Mouse (Mus musculus) spleen, adult 2 months (tissue): ENCODE measurements around the gene Tspan15. TPM values are rescaled to one million over a fixed set of nuclear protein-coding genes. Genes with fewer than 3 reads are reported as not detected.

Experiments used
- DNase-seq, 2 experiments: peaks; one replicate each; pipeline versions ENCODE4 v3.0.0 to v3.0.0-alpha.2; 2012 to 2021; ENCODE audit warnings: low spot score in 2 of 2, low read depth in 1 of 2
- H3K27ac ChIP-seq: fragments of 200-500 bp; 2 replicates; pipeline ENCODE4 v1.5.1; 2012; ENCODE audit warnings: low read length, inconsistent platforms; ENCODE audit not compliant: insufficient read depth
- H3K27me3 ChIP-seq: fragments of 200-500 bp; 2 replicates; pipeline ENCODE4 v1.6.1; 2012; ENCODE audit warnings: mild to moderate bottlenecking, moderate library complexity, low read length, inconsistent platforms; ENCODE audit not compliant: control insufficient read depth, insufficient read depth
- H3K36me3 ChIP-seq: fragments of 200-500 bp; 2 replicates; pipeline ENCODE4 v1.6.1; 2012; ENCODE audit warnings: mild to moderate bottlenecking, low read length, inconsistent platforms; ENCODE audit not compliant: control insufficient read depth, insufficient read depth
- H3K4me1 ChIP-seq: fragments of 200-500 bp; 2 replicates; pipeline ENCODE4 v1.6.1; 2011; ENCODE audit warnings: inconsistent platforms; ENCODE audit not compliant: control insufficient read depth, insufficient read depth, insufficient read length
- H3K4me3 ChIP-seq: fragments of 200-500 bp; 2 replicates; pipeline ENCODE4 v1.5.1; 2011; ENCODE audit warnings: mild to moderate bottlenecking, inconsistent platforms; ENCODE audit not compliant: insufficient read depth, insufficient read length; ENCODE audit errors: extremely low read depth
- CTCF ChIP-seq: fragments of 200-500 bp; IDR thresholded peaks from 2 replicates; pipeline ENCODE4 v1.5.1; 2011; ENCODE audit warnings: mild to moderate bottlenecking, inconsistent platforms; ENCODE audit not compliant: insufficient read depth, insufficient read length, insufficient replicate concordance; ENCODE audit errors: extremely low read depth
- POLR2A ChIP-seq: fragments of 200-500 bp; IDR thresholded peaks from 2 replicates; pipeline ENCODE4 v1.6.1; 2011; ENCODE audit warnings: low read depth, low read length, inconsistent platforms
- WGBS: fragments of 180-500 bp; shearing (Covaris S2); methylation state at CpG from one replicate; pipeline ENCODE4 v1.1.7; 2018; 5-methylcytosine and 5-hydroxymethylcytosine counted together
- polyA plus RNA-seq: library from polyadenylated mRNA; depleted of rRNA; stranded (reverse); fragments of >200 nt; gene quantifications from 2 replicates; pipeline ENCODE4 v1.2.3, GENCODE M21; 2012

Tspan15 gene
- polyA plus RNA-seq, 1 experiment = 39.2 TPM

DNA sequence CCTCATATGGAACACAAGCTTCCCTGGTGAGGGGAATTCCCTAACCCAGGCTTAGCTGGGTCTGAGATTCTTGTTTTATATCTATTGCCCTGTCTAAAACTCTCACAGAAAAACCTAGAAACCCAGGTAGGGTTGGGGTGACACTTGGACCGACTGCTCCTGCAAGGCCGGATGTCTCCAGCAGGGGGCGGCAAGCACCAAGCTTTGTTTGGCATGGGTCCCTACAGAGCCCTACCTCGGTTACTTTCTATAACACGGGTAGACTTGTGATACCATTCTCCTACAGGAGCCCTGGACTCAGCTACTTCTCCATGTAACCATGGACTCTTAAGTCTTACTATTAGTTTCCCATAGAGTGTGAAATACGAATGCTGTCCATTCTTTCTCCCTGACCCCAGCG is 44.2 kb downstream of the Tspan15 start:
- WGBS = 25% methylated on average over 7 of the region's 7 CpGs
- Histone ChIP-seq H3K27ac (no peak overlapping the region), H3K4me1 (peaks cover 4% of the 10 kb centered on the region; the same call in 1 of the 2 replicates), H3K27me3 (no peaks in the 10 kb centered on the region), H3K4me3 (no peak overlapping the region), H3K36me3 (no peaks in the 10 kb centered on the region)
- TF ChIP-seq CTCF (peak; percentile 90), POLR2A (no peak)
- peak; percentile 9 to 78 for DNase-seq

GRCm38 (mm10) chr10:62183053-62183452 is 48.0 kb downstream of the Tspan15 start:
- 4% methylated on average over 10 of the region's 10 CpGs for WGBS
- H3K36me3 ChIP-seq = no peaks in the 10 kb centered on the region
- TF ChIP-seq CTCF (peak; percentile 97), POLR2A (no peak)
- H3K4me1 ChIP-seq = no peaks in the 10 kb centered on the region
- H3K27ac ChIP-seq = no peak overlapping the region
- peak; percentile 73 to 87 for DNase-seq
- H3K27me3 ChIP-seq = no peaks in the 10 kb centered on the region
- H3K4me3 ChIP-seq = no peak overlapping the region

DNA sequence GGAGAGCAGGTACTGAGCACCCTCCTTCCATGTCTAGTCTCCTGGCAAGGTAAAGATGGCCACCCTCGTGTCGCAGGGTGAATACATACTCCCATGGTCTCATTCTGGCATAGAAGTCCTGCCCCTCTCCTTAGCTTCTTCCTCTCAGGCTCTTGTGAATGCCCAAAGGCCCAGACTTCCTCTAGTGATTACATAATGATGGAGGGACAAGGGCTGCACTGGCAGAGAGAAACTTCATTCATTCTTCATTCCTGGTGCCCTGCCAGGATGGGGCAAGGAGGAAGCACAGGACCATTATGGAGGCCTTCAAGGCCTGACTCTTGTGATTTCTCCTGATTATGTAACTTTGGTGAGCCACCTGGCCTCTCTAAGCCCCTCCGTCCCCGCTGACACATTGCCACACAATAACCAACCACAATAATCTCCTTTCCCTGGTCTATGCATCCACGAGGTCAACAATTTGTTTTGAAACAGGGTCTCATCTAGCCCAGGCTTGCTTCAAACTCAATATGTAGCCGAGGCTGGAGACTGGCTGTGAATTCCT is 48.5 kb downstream of the Tspan15 start:
- Histone ChIP-seq H3K4me3 (no peak overlapping the region), H3K36me3 (no peaks in the 10 kb centered on the region), H3K4me1 (no peaks in the 10 kb centered on the region), H3K27ac (no peak overlapping the region), H3K27me3 (no peaks in the 10 kb centered on the region)
- DNase-seq = no peak
- TF ChIP-seq CTCF (no peak), POLR2A (no peak)
- 72% methylated on average over 6 of the region's 6 CpGs for WGBS

DNA sequence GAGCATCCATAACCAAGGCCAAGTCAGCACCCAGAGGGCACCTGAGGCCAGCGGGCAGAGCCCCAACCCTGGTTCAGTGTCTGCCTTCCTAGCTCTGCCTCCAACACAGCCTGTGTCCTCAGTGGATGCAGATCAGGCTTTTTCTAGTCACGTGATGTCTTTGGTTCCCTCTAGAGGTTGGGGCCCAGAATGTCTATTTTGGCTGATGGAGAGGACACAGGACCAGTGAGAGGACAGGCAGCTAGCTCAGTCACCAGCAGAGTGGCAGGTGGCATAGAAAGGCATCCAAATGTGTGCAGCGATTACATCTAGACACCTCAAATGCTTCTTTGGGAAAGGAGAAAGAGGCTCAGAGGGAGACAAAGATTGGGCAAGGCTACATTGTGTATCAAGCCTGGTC is 49.4 kb downstream of the Tspan15 start:
- WGBS = 63% methylated on average over 3 of the region's 3 CpGs
- TF ChIP-seq POLR2A (no peak), CTCF (no peak)

GRCm38 (mm10) chr10:62179944-62180343 is 51.1 kb downstream of the Tspan15 start:
- no peak overlapping the region for H3K27ac ChIP-seq
- H3K27me3 ChIP-seq = no peaks in the 10 kb centered on the region
- WGBS = 86% methylated on average over 3 of the region's 3 CpGs
- H3K4me1 ChIP-seq = no peaks in the 10 kb centered on the region
- TF ChIP-seq POLR2A (no peak), CTCF (no peak)
- H3K36me3 ChIP-seq = no peaks in the 10 kb centered on the region
- H3K4me3 ChIP-seq = no peak overlapping the region
- no peak for DNase-seq

More for the DNA sequence above, 49.4 kb downstream of the Tspan15 start:
- Histone ChIP-seq H3K4me1 (no peaks in the 10 kb centered on the region), H3K27me3 (no peaks in the 10 kb centered on the region), H3K36me3 (no peaks in the 10 kb centered on the region), H3K4me3 (no peak overlapping the region), H3K27ac (no peak overlapping the region)
- DNase-seq = no peak

DNA sequence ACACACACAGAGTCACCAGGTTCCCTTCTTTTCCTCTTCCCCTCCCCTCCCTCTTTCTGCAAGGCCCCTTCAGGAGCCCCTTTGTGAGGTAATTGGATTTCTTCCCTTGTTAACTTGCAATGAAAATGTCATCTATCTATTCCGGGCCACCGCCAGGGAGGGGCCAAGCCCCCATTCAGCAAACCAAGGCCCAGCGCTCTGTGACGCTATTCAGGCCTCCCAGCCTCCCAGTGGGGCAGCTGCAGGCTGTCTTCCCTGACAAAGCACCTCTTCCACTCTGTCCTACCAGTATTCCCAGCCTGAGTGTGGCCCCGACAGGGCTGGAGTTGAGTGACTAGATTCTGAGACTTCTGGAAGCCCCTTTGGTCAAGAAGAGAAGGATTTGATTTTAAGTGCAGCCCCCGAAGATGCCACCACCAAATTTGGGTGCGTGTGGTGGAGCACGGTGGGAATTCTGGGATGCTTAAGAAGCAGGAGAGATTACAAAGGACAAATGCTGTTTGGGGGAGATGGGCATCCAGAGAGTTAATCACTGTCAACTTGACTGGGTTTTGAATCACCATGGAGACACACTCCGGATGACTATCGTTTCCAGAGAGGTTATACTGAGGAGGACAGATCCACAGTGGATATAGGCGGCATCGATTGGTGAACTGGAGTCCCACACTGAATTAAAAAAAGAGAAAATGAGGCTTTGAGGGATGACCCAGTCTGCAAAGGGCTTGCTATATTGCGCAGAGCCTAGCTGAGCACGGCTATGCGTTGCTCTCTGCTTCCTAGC is 56.3 kb downstream of the Tspan15 start:
- H3K4me3 ChIP-seq = no peak overlapping the region
- 80% methylated on average over 15 of the region's 15 CpGs for WGBS
- H3K36me3 ChIP-seq = no peaks in the 10 kb centered on the region
- H3K27ac ChIP-seq = no peak overlapping the region
- TF ChIP-seq CTCF = no peak
- no peak for TF ChIP-seq POLR2A
- H3K27me3 ChIP-seq = no peaks in the 10 kb centered on the region
- no peak for DNase-seq
- H3K4me1 ChIP-seq = no peaks in the 10 kb centered on the region; the same call in 1 of the 2 replicates

GRCm38 (mm10) chr10:62173941-62174448 is 57.1 kb downstream of the Tspan15 start:
- WGBS = 76% methylated on average over 9 of the region's 9 CpGs
- no peaks in the 10 kb centered on the region for H3K36me3 ChIP-seq
- no peaks in the 10 kb centered on the region; the same call in 1 of the 2 replicates for H3K4me1 ChIP-seq
- H3K27me3 ChIP-seq = no peaks in the 10 kb centered on the region
- no peak overlapping the region for H3K27ac ChIP-seq
- no peak for DNase-seq
- no peak for TF ChIP-seq POLR2A
- no peak for TF ChIP-seq CTCF
- no peak overlapping the region for H3K4me3 ChIP-seq
